Mouse (Mus musculus) myocyte (in vitro differentiated cells): ENCODE measurements around the gene Mamdc2. TPM values are rescaled to one million over a fixed set of nuclear protein-coding genes. Genes with fewer than 3 reads are reported as not detected.

Experiments used
- H3K27me3 ChIP-seq: one replicate; pipeline ENCODE4 v1.6.1; 2011; ENCODE audit not compliant: control insufficient read depth, insufficient read depth, insufficient read length
- H3K36me3 ChIP-seq: one replicate; pipeline ENCODE4 v1.6.1; 2011; ENCODE audit not compliant: control insufficient read depth, insufficient read depth
- H3K4me2 ChIP-seq: one replicate; pipeline ENCODE4 v1.6.1; 2011; ENCODE audit warnings: low read depth, control low read depth
- H3K4me3 ChIP-seq: one replicate; pipeline ENCODE4 v1.5.1; 2011; ENCODE audit warnings: mild to moderate bottlenecking, control low read depth, moderate library complexity
- H3K79me2 ChIP-seq: one replicate; pipeline ENCODE4 v1.6.1; 2011; ENCODE audit not compliant: control insufficient read depth, insufficient read depth
- H3ac ChIP-seq: one replicate; pipeline ENCODE4 v1.6.1; 2011; ENCODE audit not compliant: control insufficient read depth, insufficient read length
- CEBPB ChIP-seq: IDR thresholded peaks from 2 replicates; pipeline ENCODE4 v1.6.1; 2011; ENCODE audit warnings: mild to moderate bottlenecking, moderate library complexity; ENCODE audit not compliant: poor library complexity, insufficient read depth, severe bottlenecking
- E2F4 ChIP-seq: IDR thresholded peaks from one replicate; pipeline ENCODE4 v1.6.1; 2011; ENCODE audit warnings: mild to moderate bottlenecking, control low read depth, moderate library complexity; ENCODE audit not compliant: insufficient read depth
- MAX ChIP-seq: IDR thresholded peaks from one replicate; pipeline ENCODE4 v1.6.1; 2011; ENCODE audit warnings: low read depth, mild to moderate bottlenecking, control low read depth
- MYOD1 ChIP-seq, 3 experiments: IDR thresholded peaks; one replicate each; pipeline ENCODE4 v1.6.1; 2011; ENCODE audit warnings: control low read depth in 2 of 3, low read depth in 2 of 3, mild to moderate bottlenecking in 2 of 3, moderate library complexity in 1 of 3; ENCODE audit not compliant: insufficient read length in 2 of 3, control insufficient read depth in 1 of 3
- MYOG ChIP-seq, 3 experiments: IDR thresholded peaks; one replicate each; pipeline ENCODE4 v1.6.1; 2011; ENCODE audit warnings: control low read depth in 2 of 3, low read depth in 2 of 3, mild to moderate bottlenecking in 2 of 3; ENCODE audit not compliant: insufficient read length in 2 of 3, control insufficient read depth in 1 of 3, insufficient read depth in 1 of 3
- POLR2A ChIP-seq: IDR thresholded peaks from one replicate; pipeline ENCODE4 v1.6.1; 2011; ENCODE audit warnings: low read depth, mild to moderate bottlenecking, control low read depth, moderate library complexity; ENCODE audit not compliant: insufficient read length
- POLR2AphosphoS2 ChIP-seq: IDR thresholded peaks from one replicate; pipeline ENCODE4 v1.6.1; 2011; ENCODE audit warnings: low read depth, control low read depth; ENCODE audit not compliant: insufficient read length
- REST ChIP-seq: IDR thresholded peaks from one replicate; pipeline ENCODE4 v1.6.1; 2011; ENCODE audit warnings: mild to moderate bottlenecking, control low read depth, moderate library complexity; ENCODE audit not compliant: insufficient read depth, insufficient read length
- SRF ChIP-seq: IDR thresholded peaks from one replicate; pipeline ENCODE4 v1.6.1; 2011; ENCODE audit warnings: low read depth; ENCODE audit not compliant: control insufficient read depth, insufficient read length
- TCF12 ChIP-seq: IDR thresholded peaks from one replicate; pipeline ENCODE4 v1.6.1; 2011; ENCODE audit warnings: mild to moderate bottlenecking, control low read depth; ENCODE audit not compliant: poor library complexity, insufficient read depth, severe bottlenecking
- TCF3 ChIP-seq: IDR thresholded peaks from one replicate; pipeline ENCODE4 v1.6.1; 2011; ENCODE audit warnings: low read depth, control low read depth; ENCODE audit not compliant: insufficient read length
- USF1 ChIP-seq: IDR thresholded peaks from one replicate; pipeline ENCODE4 v1.6.1; 2011; ENCODE audit warnings: low read depth, mild to moderate bottlenecking, control low read depth, moderate library complexity
- polyA plus RNA-seq: library from polyadenylated mRNA; unstranded; fragments of >200 nt; fragmentation: generic; extraction: Trizol; gene quantifications from one replicate; pipeline ENCODE4 v1.2.1, GENCODE M21; 2012; ENCODE audit warnings: missing spikeins

Mamdc2 gene
- polyA plus RNA-seq, 1 experiment = 13.4 TPM

GRCm38 (mm10) chr19:23281911-23282660 is 166.2 kb downstream of the Mamdc2 start:
- Histone ChIP-seq H3ac (no peak overlapping the region), H3K79me2 (no peaks in the 10 kb centered on the region), H3K4me2 (no peak overlapping the region), H3K36me3 (no peaks in the 10 kb centered on the region), H3K4me3 (no peak overlapping the region), H3K27me3 (no peaks in the 10 kb centered on the region)
- TF ChIP-seq USF1 (no peak), MAX (no peak), MYOD1 (IDR thresholded peaks at IDR 0.05; ENCODE audit: control insufficient read depth in 1 of 3, insufficient read length in 2 of 3, low read depth in 2 of 3) (no peak), TCF12 (no peak), TCF3 (no peak), POLR2A (no peak), MYOG (IDR thresholded peaks at IDR 0.05; ENCODE audit: control insufficient read depth in 1 of 3, insufficient read depth in 1 of 3, insufficient read length in 2 of 3, low read depth in 2 of 3) (no peak)

GRCm38 (mm10) chr19:23274054-23274724 is 174.1 kb downstream of the Mamdc2 start:
- H3K4me3 ChIP-seq = peak overlapping the region; percentile 50
- TF ChIP-seq POLR2A = no peak
- no peak for TF ChIP-seq SRF
- no peak for TF ChIP-seq TCF3
- TF ChIP-seq E2F4 = no peak
- no peaks in the 10 kb centered on the region for H3K36me3 ChIP-seq

GRCm38 (mm10) chr19:23273355-23274053 is 174.7 kb downstream of the Mamdc2 start, which contains the start of gene Smc5:
Gene Smc5, minus strand, starts transcription at chr19:23273897.
- Histone ChIP-seq H3ac (peak within 1 kb of the TSS; percentile 77), H3K27me3 (no peaks in the 10 kb centered on the region), H3K79me2 (peaks cover 40% of the 10 kb centered on the region), H3K36me3 (no peaks in the 10 kb centered on the region), H3K4me2 (peak within 1 kb of the TSS; percentile 79), H3K4me3 (peak within 1 kb of the TSS; percentile 50)
- peak; percentile 69 for TF ChIP-seq POLR2AphosphoS2
- TF ChIP-seq REST = no peak
- no peak for TF ChIP-seq E2F4
- no peak for TF ChIP-seq MAX
- no peak for TF ChIP-seq CEBPB
- no peak for TF ChIP-seq TCF3
- peak; percentile 72 for TF ChIP-seq POLR2A
- peak in 1 of 3 experiments; percentile 8 for TF ChIP-seq MYOD1 (IDR thresholded peaks at IDR 0.05; ENCODE audit: control insufficient read depth in 1 of 3, insufficient read length in 2 of 3, low read depth in 2 of 3)
- TF ChIP-seq MYOG (IDR thresholded peaks at IDR 0.05; ENCODE audit: control insufficient read depth in 1 of 3, insufficient read depth in 1 of 3, insufficient read length in 2 of 3, low read depth in 2 of 3) = no peak

More at GRCm38 (mm10) chr19:23274054-23274724, 174.1 kb downstream of the Mamdc2 start:
- Histone ChIP-seq H3ac (peak overlapping the region; percentile 77), H3K4me2 (peak overlapping the region; percentile 60), H3K79me2 (peaks cover 36% of the 10 kb centered on the region), H3K27me3 (no peaks in the 10 kb centered on the region)

- Histone ChIP-seq H3ac (no peak overlapping the region), H3K4me3 (no peak overlapping the region), H3K36me3 (peaks cover 24% of the 10 kb centered on the region), H3K4me2 (no peak overlapping the region), H3K27me3 (no peaks in the 10 kb centered on the region), H3K79me2 (peaks cover 8% of the 10 kb centered on the region)
- TF ChIP-seq MAX (no peak), MYOG (IDR thresholded peaks at IDR 0.05; ENCODE audit: control insufficient read depth in 1 of 3, insufficient read depth in 1 of 3, insufficient read length in 2 of 3, low read depth in 2 of 3) (no peak), POLR2A (no peak), POLR2AphosphoS2 (no peak), MYOD1 (IDR thresholded peaks at IDR 0.05; ENCODE audit: control insufficient read depth in 1 of 3, insufficient read length in 2 of 3, low read depth in 2 of 3) (no peak), REST (no peak), SRF (no peak), USF1 (no peak), E2F4 (no peak)
Observed at GRCm38 (mm10) chr19:23256771-23257170, 191.5 kb downstream of the Mamdc2 start.

Other genes starting within 250 kb of the Mamdc2 start
- 6.8 TPM for gene Smc5, start 174.5 kb downstream of the Mamdc2 start, polyA plus RNA-seq
- not detected for gene 1700028P14Rik, start 204.4 kb upstream of the Mamdc2 start, polyA plus RNA-seq
- gene Ptar1, start 239.0 kb upstream of the Mamdc2 start, polyA plus RNA-seq = 1.4 TPM